Mouse (Mus musculus) ES-Bruce4 (cell line): ENCODE measurements around the gene Cyp17a1. TPM values are rescaled to one million over a fixed set of nuclear protein-coding genes. Genes with fewer than 3 reads are reported as not detected.

Experiments
- H3K27ac ChIP-seq: 2 replicates; pipeline ENCODE4 v1.5.1; 2012; ENCODE audit warnings: low read length, inconsistent platforms; ENCODE audit not compliant: insufficient read depth
- H3K27me3 ChIP-seq: 2 replicates; pipeline ENCODE4 v1.6.1; 2012; ENCODE audit warnings: mild to moderate bottlenecking, low read length, inconsistent platforms; ENCODE audit not compliant: control insufficient read depth, poor library complexity, insufficient read depth, severe bottlenecking
- H3K36me3 ChIP-seq: 2 replicates; pipeline ENCODE4 v1.6.1; 2012; ENCODE audit warnings: inconsistent platforms, mild to moderate bottlenecking, low read length, moderate library complexity; ENCODE audit not compliant: control insufficient read depth, poor library complexity, insufficient read depth, severe bottlenecking
- H3K4me1 ChIP-seq: one replicate; pipeline ENCODE4 v1.8.1; 2011; ENCODE audit warnings: low read length; ENCODE audit not compliant: control insufficient read depth, insufficient read depth
- H3K4me3 ChIP-seq: 2 replicates; pipeline ENCODE4 v1.5.1; 2011; ENCODE audit warnings: low read depth, mild to moderate bottlenecking, low read length
- H3K9ac ChIP-seq: 2 replicates; pipeline ENCODE4 v1.6.1; 2012; ENCODE audit warnings: low read depth, mild to moderate bottlenecking, inconsistent platforms; ENCODE audit not compliant: poor library complexity, severe bottlenecking
- H3K9me3 ChIP-seq: replicated peaks from 2 replicates; pipeline ENCODE4 v1.6.1; 2012; ENCODE audit warnings: mild to moderate bottlenecking, low read length, inconsistent platforms; ENCODE audit not compliant: control insufficient read depth, poor library complexity, insufficient read depth, severe bottlenecking
- CTCF ChIP-seq: IDR thresholded peaks from one replicate; pipeline ENCODE4 v1.8.1; 2011; ENCODE audit warnings: low read depth, low read length
- EP300 ChIP-seq: IDR thresholded peaks from 2 replicates; pipeline ENCODE4 v1.6.1; 2011; ENCODE audit warnings: low read depth, low read length; ENCODE audit not compliant: insufficient read depth
- POLR2A ChIP-seq: IDR thresholded peaks from one replicate; pipeline ENCODE4 v1.8.1; 2011; ENCODE audit warnings: low read length; ENCODE audit not compliant: insufficient read depth
- polyA plus RNA-seq: library from polyadenylated mRNA; stranded (reverse); fragments of >200 nt; gene quantifications from 2 replicates; pipeline ENCODE4 v1.2.4, GENCODE M21; 2011; ENCODE audit warnings: low read depth; ENCODE audit not compliant: missing spikeins, insufficient read depth, insufficient read length

Cyp17a1 gene
- polyA plus RNA-seq, 1 experiment: not detected

DNA sequence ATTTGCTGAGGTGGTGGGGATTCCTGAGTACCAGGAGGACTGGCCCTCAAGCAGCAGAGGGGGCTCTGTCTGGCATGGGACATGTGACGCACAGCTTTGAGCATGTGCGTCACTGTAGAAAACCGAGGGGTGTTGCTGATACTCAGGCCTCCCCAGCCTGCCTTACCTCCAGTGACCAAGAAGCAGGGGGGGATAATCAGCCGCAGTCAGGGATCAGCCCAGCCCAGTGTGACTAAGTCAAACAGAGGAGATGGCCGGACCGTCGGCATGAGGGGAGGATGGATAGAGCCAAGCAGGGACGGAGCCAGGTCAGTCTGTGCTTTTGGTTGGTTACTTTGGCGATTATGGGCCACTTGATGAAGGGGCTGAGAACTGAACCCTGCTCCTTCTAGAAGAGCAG is 41.3 kb downstream of the Cyp17a1 start:
- H3K9me3 ChIP-seq: no peaks in the 10 kb centered on the region
- no peak overlapping the region for H3K27ac ChIP-seq
- H3K27me3 ChIP-seq: no peaks in the 10 kb centered on the region
- TF ChIP-seq EP300 (no peak), POLR2A (no peak), CTCF (no peak)
- H3K9ac ChIP-seq: no peak overlapping the region
- no peaks in the 10 kb centered on the region for H3K36me3 ChIP-seq
- H3K4me1 ChIP-seq: peaks cover 2% of the 10 kb centered on the region
- H3K4me3 ChIP-seq: no peak overlapping the region

DNA sequence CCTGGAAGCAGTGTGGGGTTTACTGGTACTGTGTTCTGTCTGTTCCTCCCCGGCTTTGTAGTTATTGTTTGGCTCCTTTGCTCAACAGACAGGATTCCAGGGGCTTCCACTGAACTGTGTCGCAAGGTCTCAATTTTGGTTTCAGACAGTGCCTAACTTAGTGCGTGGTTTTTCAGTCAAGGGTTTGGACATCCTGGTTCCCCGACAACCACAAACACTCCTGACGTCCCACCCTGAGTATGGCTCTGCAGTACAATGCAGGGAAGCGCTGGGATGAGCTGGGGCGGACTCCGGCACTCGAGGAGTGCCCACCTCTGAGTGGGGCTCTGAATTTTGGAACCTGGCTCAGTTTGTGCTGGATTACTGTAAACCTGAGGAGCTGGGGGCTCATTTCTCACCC is 43.2 kb downstream of the Cyp17a1 start:
- TF ChIP-seq EP300 (no peak), CTCF (no peak), POLR2A (no peak)
- H3K9ac ChIP-seq: no peak overlapping the region
- no peaks in the 10 kb centered on the region for H3K36me3 ChIP-seq
- H3K4me1 ChIP-seq: peaks cover 2% of the 10 kb centered on the region
- no peaks in the 10 kb centered on the region for H3K9me3 ChIP-seq
- H3K4me3 ChIP-seq: no peak overlapping the region
- H3K27me3 ChIP-seq: no peaks in the 10 kb centered on the region
- no peak overlapping the region for H3K27ac ChIP-seq

DNA sequence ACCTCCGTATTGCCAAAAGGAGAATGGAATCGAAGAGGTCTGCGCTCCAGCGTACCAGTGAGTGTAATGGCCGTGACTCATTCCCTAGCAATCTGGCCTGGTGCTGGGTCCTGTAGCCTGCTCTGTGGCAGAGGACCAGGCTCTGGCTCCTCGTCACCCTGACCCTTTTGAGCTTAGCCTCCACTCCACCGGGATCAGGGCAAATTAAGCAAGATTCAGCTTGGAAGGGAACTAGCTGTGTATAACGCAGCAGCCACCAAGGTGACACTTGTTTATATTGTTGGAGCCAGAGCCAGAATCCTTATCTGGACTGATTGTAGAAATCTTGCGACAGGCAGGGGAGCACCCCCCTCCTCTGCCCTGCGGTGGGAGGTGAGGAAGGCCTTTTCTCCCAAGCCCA is 44.6 kb downstream of the Cyp17a1 start:
- Histone ChIP-seq H3K9ac (no peak overlapping the region), H3K27me3 (no peaks in the 10 kb centered on the region)
- no peak for TF ChIP-seq CTCF
- TF ChIP-seq POLR2A: no peak
- TF ChIP-seq EP300: no peak

DNA sequence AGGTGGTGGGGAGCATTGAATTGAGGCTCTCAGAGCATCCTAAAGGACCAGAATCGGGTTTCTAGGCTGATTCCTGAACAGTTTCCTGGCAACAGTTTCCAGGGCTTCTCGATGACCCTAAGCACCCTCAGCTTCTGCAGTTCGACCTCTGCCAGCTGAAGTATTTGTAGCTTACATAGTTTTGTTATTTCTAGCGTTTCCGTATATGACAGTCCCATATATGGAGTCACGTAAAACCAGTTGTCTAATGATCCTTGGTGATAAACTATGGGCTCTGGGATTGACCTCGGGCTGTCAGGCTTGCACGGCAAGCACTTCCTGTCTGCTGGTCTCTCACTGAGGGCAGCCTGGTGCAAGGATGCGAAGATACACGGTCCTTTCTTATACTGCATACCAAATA is 47.5 kb downstream of the Cyp17a1 start:
- H3K4me3 ChIP-seq: no peak overlapping the region
- no peak overlapping the region for H3K9ac ChIP-seq
- TF ChIP-seq POLR2A (no peak), EP300 (no peak), CTCF (no peak)
- H3K27me3 ChIP-seq: no peaks in the 10 kb centered on the region
- no peaks in the 10 kb centered on the region for H3K9me3 ChIP-seq
- no peaks in the 10 kb centered on the region for H3K36me3 ChIP-seq
- peaks cover 7% of the 10 kb centered on the region for H3K4me1 ChIP-seq
- H3K27ac ChIP-seq: no peak overlapping the region

More for the DNA sequence above, 44.6 kb downstream of the Cyp17a1 start:
- no peak overlapping the region for H3K4me3 ChIP-seq
- H3K4me1 ChIP-seq: peaks cover 5% of the 10 kb centered on the region
- no peaks in the 10 kb centered on the region for H3K36me3 ChIP-seq
- no peaks in the 10 kb centered on the region for H3K9me3 ChIP-seq
- no peak overlapping the region for H3K27ac ChIP-seq

DNA sequence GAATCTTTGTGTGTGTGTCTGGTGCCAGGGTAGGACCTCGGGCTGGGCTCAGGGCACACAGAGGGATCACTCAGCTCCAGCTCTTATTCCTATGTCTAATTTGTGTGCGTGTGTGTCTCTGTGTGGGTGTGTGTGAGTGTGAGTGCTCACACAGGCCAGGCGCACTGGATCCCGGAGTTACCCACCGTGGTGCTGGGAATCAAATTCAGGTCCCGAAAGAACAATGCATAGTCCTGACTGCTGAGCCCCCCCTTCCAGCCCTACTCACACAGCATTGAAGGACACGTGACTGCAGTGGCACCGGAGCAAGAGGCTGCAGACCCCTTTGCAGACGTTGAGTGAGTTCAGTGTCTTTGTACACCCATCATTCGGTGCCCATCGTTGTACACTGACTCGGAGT is 48.0 kb downstream of the Cyp17a1 start:
- no peak overlapping the region for H3K27ac ChIP-seq
- no peak for TF ChIP-seq CTCF
- H3K9me3 ChIP-seq: no peaks in the 10 kb centered on the region
- peaks cover 7% of the 10 kb centered on the region for H3K4me1 ChIP-seq
- H3K27me3 ChIP-seq: no peaks in the 10 kb centered on the region
- H3K36me3 ChIP-seq: no peaks in the 10 kb centered on the region
- H3K4me3 ChIP-seq: no peak overlapping the region
- H3K9ac ChIP-seq: no peak overlapping the region

DNA sequence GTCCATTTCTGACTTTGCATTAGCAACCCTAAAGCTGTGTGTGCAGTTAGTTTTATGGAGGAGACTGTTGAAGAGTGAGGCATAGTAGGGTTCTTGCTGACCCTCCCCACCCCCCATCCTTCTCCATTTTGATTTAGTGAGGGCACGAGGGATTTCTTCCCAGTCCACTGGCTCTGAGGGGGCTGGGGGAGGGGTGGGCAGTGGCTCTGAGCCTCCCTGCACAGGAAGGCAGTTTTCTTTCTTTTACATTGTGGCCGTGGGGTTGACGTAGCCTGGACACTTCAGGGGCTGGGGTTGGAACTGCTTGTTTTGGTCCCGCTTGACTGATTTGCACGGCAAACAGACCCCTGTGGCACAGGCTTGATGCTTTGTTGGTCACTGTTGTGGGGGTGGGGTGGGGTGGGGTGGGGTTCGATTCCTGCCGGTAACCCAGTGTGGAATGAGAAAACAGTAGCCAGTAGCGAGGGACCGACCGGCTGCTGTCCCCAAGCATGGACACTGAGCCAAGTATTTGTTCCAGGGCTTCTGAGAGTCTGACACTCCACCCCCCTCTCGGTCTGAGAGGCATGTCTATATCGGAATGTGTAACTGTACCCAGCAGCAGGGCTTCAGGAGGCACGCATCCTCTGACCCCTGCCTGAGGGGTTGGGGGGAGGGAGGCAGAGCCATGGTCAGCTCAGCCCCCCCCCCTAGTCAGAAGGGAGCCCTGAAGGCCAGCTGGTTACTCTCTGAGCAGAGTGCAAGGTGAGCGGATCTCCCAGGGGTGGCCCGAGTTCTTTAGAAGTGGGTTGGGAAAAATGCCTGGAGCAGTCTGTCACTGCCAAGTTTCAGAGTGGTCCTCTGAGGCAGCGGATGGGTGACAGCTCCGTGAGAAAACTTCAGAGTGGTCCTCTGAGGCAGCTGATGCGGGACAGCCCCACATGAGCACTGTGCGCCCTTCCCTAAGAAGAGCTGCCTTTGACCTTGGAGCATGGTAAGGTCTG is 48.9 kb downstream of the Cyp17a1 start:
- Histone ChIP-seq H3K9me3 (no peaks in the 10 kb centered on the region), H3K36me3 (no peaks in the 10 kb centered on the region), H3K27ac (no peak overlapping the region), H3K4me3 (peak overlapping the region; percentile 33), H3K27me3 (no peaks in the 10 kb centered on the region), H3K9ac (0 out of 2 replicates have a peak overlapping the region, but pooled peaks have one; percentile 5), H3K4me1 (peaks cover 7% of the 10 kb centered on the region)
- TF ChIP-seq POLR2A (no peak), CTCF (no peak), EP300 (no peak)
